Mouse (Mus musculus) MEL (cell line): ENCODE results near the gene Clec16a. TPM values are rescaled to one million over a fixed set of nuclear protein-coding genes. Genes with fewer than 3 reads are reported as not detected.

Experiments
- DNase-seq: peaks from one replicate; pipeline ENCODE4 v3.0.0; 2011; ENCODE audit warnings: low read depth, low spot score
- H3K27ac ChIP-seq: 2 replicates; pipeline ENCODE4 v1.5.1; 2012; ENCODE audit warnings: low read depth, mild to moderate bottlenecking, control low read depth, low read length, moderate library complexity; ENCODE audit not compliant: control insufficient read depth
- H3K27me3 ChIP-seq, 2 experiments: fragments of 150-350 bp in 1 of 2; sonication (generic) in 1 of 2; 2 replicates each; pipeline ENCODE4 v1.6.1; 2012; ENCODE audit warnings: low read length in 2 of 2, mild to moderate bottlenecking in 2 of 2, improper control_type of control experiment in 1 of 2, moderate library complexity in 1 of 2; ENCODE audit not compliant: insufficient read depth in 2 of 2, control insufficient read depth in 1 of 2
- H3K36me3 ChIP-seq, 2 experiments: 2 replicates each; pipeline ENCODE4 v1.6.1; 2012 to 2014; ENCODE audit warnings: low read length in 2 of 2, improper control_type of control experiment in 1 of 2, inconsistent platforms in 1 of 2, mild to moderate bottlenecking in 1 of 2; ENCODE audit not compliant: insufficient read depth in 2 of 2, control insufficient read depth in 1 of 2
- H3K4me1 ChIP-seq, 2 experiments: fragments of 150-350 bp in 1 of 2; sonication (generic) in 1 of 2; 2 replicates each; pipeline ENCODE4 v1.6.1; 2012; ENCODE audit warnings: low read length in 2 of 2, improper control_type of control experiment in 1 of 2, mild to moderate bottlenecking in 1 of 2; ENCODE audit not compliant: insufficient read depth in 2 of 2, control insufficient read depth in 1 of 2
- H3K4me3 ChIP-seq, 2 experiments: fragments of 150-350 bp in 1 of 2; sonication (generic) in 1 of 2; 2 replicates each; pipeline ENCODE4 v1.5.1; 2012; ENCODE audit warnings: low read depth in 2 of 2, low read length in 2 of 2, mild to moderate bottlenecking in 2 of 2, moderate library complexity in 2 of 2, control low read depth in 1 of 2, improper control_type of control experiment in 1 of 2; ENCODE audit not compliant: control insufficient read depth in 1 of 2, insufficient read depth in 1 of 2
- H3K79me2 ChIP-seq: 2 replicates; pipeline ENCODE4 v1.6.1; 2012; ENCODE audit warnings: mild to moderate bottlenecking, low read length, moderate library complexity; ENCODE audit not compliant: control insufficient read depth, poor library complexity, insufficient read depth
- H3K9ac ChIP-seq: 2 replicates; pipeline ENCODE4 v1.6.1; 2012; ENCODE audit warnings: low read depth, mild to moderate bottlenecking, control low read depth, low read length, moderate library complexity; ENCODE audit not compliant: control insufficient read depth, poor library complexity, severe bottlenecking
- H3K9me3 ChIP-seq: fragments of 150-350 bp; sonication (generic); replicated peaks from 2 replicates; pipeline ENCODE4 v1.6.1; 2012; ENCODE audit warnings: mild to moderate bottlenecking, low read length, improper control_type of control experiment, moderate library complexity; ENCODE audit not compliant: insufficient read depth
- CHD2 ChIP-seq: IDR thresholded peaks from 2 replicates; pipeline ENCODE4 v1.6.1; 2011; ENCODE audit warnings: low read length, improper control_type of control experiment
- CTCF ChIP-seq, 3 experiments: IDR thresholded peaks in 2 of 3; conservative IDR thresholded peaks in 1 of 3; 2 replicates each; pipeline ENCODE4 v1.5.1; 2011 to 2012; ENCODE audit warnings: low read length in 3 of 3, low read depth in 2 of 3, mild to moderate bottlenecking in 2 of 3, improper control_type of control experiment in 1 of 3, inconsistent platforms in 1 of 3, mixed read lengths in 1 of 3, moderate library complexity in 1 of 3; ENCODE audit not compliant: control insufficient read depth in 1 of 3, insufficient read depth in 1 of 3, poor library complexity in 1 of 3, severe bottlenecking in 1 of 3
- E2F4 ChIP-seq: IDR thresholded peaks from 2 replicates; pipeline ENCODE4 v1.6.1; 2011; ENCODE audit warnings: low read depth, low read length, improper control_type of control experiment, borderline replicate concordance
- EP300 ChIP-seq, 2 experiments: IDR thresholded peaks; 2 replicates each; pipeline ENCODE4 v1.6.1; 2011; ENCODE audit warnings: improper control_type of control experiment in 2 of 2, low read length in 2 of 2, low read depth in 1 of 2, mild to moderate bottlenecking in 1 of 2
- GATA1 ChIP-seq: IDR thresholded peaks from 2 replicates; pipeline ENCODE4 v1.6.1; 2011; ENCODE audit warnings: low read depth, low read length, improper control_type of control experiment
- JUND ChIP-seq: IDR thresholded peaks from 2 replicates; pipeline ENCODE4 v1.6.1; 2011; ENCODE audit warnings: low read depth, mild to moderate bottlenecking, improper control_type of control experiment, low read length
- KAT2A ChIP-seq: conservative IDR thresholded peaks from 2 replicates; pipeline ENCODE4 v1.6.1; 2012; ENCODE audit warnings: low read depth, low read length, improper control_type of control experiment, inconsistent platforms
- MAFK ChIP-seq: IDR thresholded peaks from 2 replicates; pipeline ENCODE4 v1.6.1; 2011; ENCODE audit warnings: low read depth, mild to moderate bottlenecking, low read length, improper control_type of control experiment, borderline replicate concordance
- MAX ChIP-seq: IDR thresholded peaks from 2 replicates; pipeline ENCODE4 v1.6.1; 2011; ENCODE audit warnings: low read length, improper control_type of control experiment
- MAZ ChIP-seq: IDR thresholded peaks from 2 replicates; pipeline ENCODE4 v1.6.1; 2012; ENCODE audit warnings: low read depth, mild to moderate bottlenecking, inconsistent platforms, low read length, improper control_type of control experiment
- MEF2A ChIP-seq: IDR thresholded peaks from 2 replicates; pipeline ENCODE4 v1.6.1; 2014; ENCODE audit warnings: low read depth, mild to moderate bottlenecking, inconsistent platforms, low read length, improper control_type of control experiment; ENCODE audit not compliant: poor library complexity, insufficient replicate concordance, severe bottlenecking; ENCODE audit errors: extremely low read depth
- MXI1 ChIP-seq: IDR thresholded peaks from 2 replicates; pipeline ENCODE4 v1.6.1; 2011; ENCODE audit warnings: mild to moderate bottlenecking, low read depth, low read length, improper control_type of control experiment
- MYB ChIP-seq: IDR thresholded peaks from 2 replicates; pipeline ENCODE4 v1.6.1; 2011; ENCODE audit warnings: mild to moderate bottlenecking, low read depth, low read length, improper control_type of control experiment
- MYC ChIP-seq: IDR thresholded peaks from 2 replicates; pipeline ENCODE4 v1.6.1; 2011; ENCODE audit warnings: low read depth, mild to moderate bottlenecking, low read length, improper control_type of control experiment, moderate library complexity
- NELFE ChIP-seq: IDR thresholded peaks from 2 replicates; pipeline ENCODE4 v1.6.1; 2011; ENCODE audit warnings: low read depth, low read length, improper control_type of control experiment
- NRF1 ChIP-seq: IDR thresholded peaks from 2 replicates; pipeline ENCODE4 v1.6.1; 2014; ENCODE audit warnings: low read depth, mild to moderate bottlenecking, inconsistent platforms, low read length, improper control_type of control experiment, moderate library complexity; ENCODE audit not compliant: poor library complexity, insufficient read depth, severe bottlenecking
- RCOR1 ChIP-seq: IDR thresholded peaks from 2 replicates; pipeline ENCODE4 v1.6.1; 2012; ENCODE audit warnings: low read depth, mild to moderate bottlenecking, inconsistent platforms, low read length, improper control_type of control experiment
- TAL1 ChIP-seq: IDR thresholded peaks from 2 replicates; pipeline ENCODE4 v1.6.1; 2012; ENCODE audit warnings: mild to moderate bottlenecking, inconsistent platforms, low read length, moderate library complexity, mixed read lengths
- TBP ChIP-seq: IDR thresholded peaks from 2 replicates; pipeline ENCODE4 v1.8.0; 2011; ENCODE audit warnings: low read depth, low read length, improper control_type of control experiment
- USF2 ChIP-seq, 2 experiments: IDR thresholded peaks; 2 replicates each; pipeline ENCODE4 v1.6.1; 2011 to 2012; ENCODE audit warnings: improper control_type of control experiment in 2 of 2, low read length in 2 of 2, borderline replicate concordance in 1 of 2, inconsistent platforms in 1 of 2, low read depth in 1 of 2, mild to moderate bottlenecking in 1 of 2; ENCODE audit not compliant: insufficient read depth in 1 of 2
- ZMIZ1 ChIP-seq: IDR thresholded peaks from 2 replicates; pipeline ENCODE4 v1.6.1; 2012; ENCODE audit warnings: low read depth, mild to moderate bottlenecking, inconsistent platforms, low read length, improper control_type of control experiment, moderate library complexity
- ZNF384 ChIP-seq: IDR thresholded peaks from 2 replicates; pipeline ENCODE4 v1.6.1; 2012; ENCODE audit warnings: low read depth, mild to moderate bottlenecking, inconsistent platforms, low read length, improper control_type of control experiment
- polyA plus RNA-seq, 2 experiments: library from polyadenylated mRNA; stranded (reverse) in 1 of 2; unstranded in 1 of 2; fragments of >175 nt in 1 of 2; fragments of >200 nt in 1 of 2; gene quantifications; 2 replicates each; pipeline versions ENCODE4 v1.2.1 to v1.2.4; 2012; ENCODE audit warnings: low replicate concordance in 2 of 2, low read depth in 1 of 2; ENCODE audit not compliant: insufficient read length in 2 of 2, insufficient read depth in 1 of 2, missing spikeins in 1 of 2
- total RNA-seq: library from RNA; depleted of rRNA; stranded (reverse); fragments of 300-350 nt; gene quantifications from 2 replicates; pipeline ENCODE4 v1.2.3, GENCODE M21; 2012

Gene Clec16a
- total and polyA plus RNA-seq, 3 experiments: 10.4 to 49.3 (median 22.1) TPM

DNA sequence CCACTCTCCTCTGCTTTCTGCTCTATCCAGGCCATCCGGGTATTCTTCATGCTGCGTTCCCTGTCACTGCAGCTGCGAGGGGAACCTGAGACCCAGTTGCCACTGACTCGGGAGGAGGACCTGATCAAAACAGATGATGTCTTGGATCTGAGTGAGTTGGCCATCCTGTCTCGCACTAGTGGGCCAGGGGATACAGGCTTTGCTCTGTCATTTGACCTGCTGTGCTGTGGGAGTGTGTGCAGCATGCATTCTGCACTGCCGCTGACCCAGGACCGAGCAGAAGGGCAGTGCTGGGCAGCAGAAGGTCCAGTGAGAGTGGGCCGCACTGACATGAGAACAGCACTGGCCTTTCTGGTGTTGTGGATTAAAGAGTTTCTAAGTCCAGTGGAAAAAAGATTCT is 99.6 kb downstream of the Clec16a start:
- H3K9ac ChIP-seq: no peak overlapping the region
- no peak for DNase-seq
- no peak overlapping the region for H3K4me3 ChIP-seq
- peaks cover 0 to 7% of the 10 kb centered on the region in 2 experiments; a peak in 3 of 4 replicates for H3K36me3 ChIP-seq
- H3K9me3 ChIP-seq: no peaks in the 10 kb centered on the region
- no peak overlapping the region for H3K27ac ChIP-seq
- H3K79me2 ChIP-seq: no peaks in the 10 kb centered on the region
- TF ChIP-seq MAX: no peak
- no peak for TF ChIP-seq CTCF (IDR thresholded peaks at IDR 0.05 in 2 of 3, conservative IDR thresholded peaks at IDR 0.05 in 1 of 3; ENCODE audit: control insufficient read depth in 1 of 3, insufficient read depth in 1 of 3, low read depth in 2 of 3, low read length in 3 of 3, poor library complexity in 1 of 3, severe bottlenecking in 1 of 3)
- no peak for TF ChIP-seq TAL1
- TF ChIP-seq MAFK: no peak
- TF ChIP-seq JUND: no peak
- TF ChIP-seq NELFE: no peak
- TF ChIP-seq MYB: no peak
- no peak for TF ChIP-seq MAZ
- TF ChIP-seq ZMIZ1: no peak
- no peak for TF ChIP-seq ZNF384
- no peak for TF ChIP-seq EP300 (IDR thresholded peaks at IDR 0.05; ENCODE audit: low read depth in 1 of 2, low read length in 2 of 2)
- TF ChIP-seq CHD2: no peak
- TF ChIP-seq TBP: no peak
- TF ChIP-seq USF2 (IDR thresholded peaks at IDR 0.05; ENCODE audit: borderline replicate concordance in 1 of 2, insufficient read depth in 1 of 2, low read depth in 1 of 2, low read length in 2 of 2): no peak
- no peak for TF ChIP-seq RCOR1
- TF ChIP-seq E2F4: no peak
- peaks cover 2 to 9% of the 10 kb centered on the region in 2 experiments for H3K4me1 ChIP-seq
- no peaks in the 10 kb centered on the region for H3K27me3 ChIP-seq

DNA sequence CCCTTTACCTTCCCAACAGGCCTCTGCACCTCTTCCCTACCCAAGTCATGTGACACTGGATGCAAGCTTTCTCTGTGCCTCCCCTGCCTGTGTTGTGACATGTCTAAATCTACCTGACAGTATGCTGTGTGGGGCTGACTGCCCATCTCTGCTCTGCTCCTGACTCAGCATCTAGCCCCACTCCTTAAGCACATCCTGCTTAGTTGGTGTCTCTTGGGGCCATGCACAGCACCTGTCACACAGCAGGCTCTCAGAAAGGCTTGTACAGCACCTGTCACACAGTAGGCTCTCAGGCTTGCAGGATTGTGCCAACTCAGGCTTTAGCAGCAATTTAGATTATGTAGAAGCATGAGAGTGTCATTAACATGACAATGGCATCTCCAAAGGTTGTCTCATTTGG is 106.7 kb downstream of the Clec16a start:
- TF ChIP-seq MEF2A: no peak
- TF ChIP-seq TAL1: no peak
- TF ChIP-seq ZNF384: no peak
- TF ChIP-seq NRF1: no peak
- TF ChIP-seq MYC: no peak
- TF ChIP-seq KAT2A: no peak
- no peak for TF ChIP-seq GATA1
- no peak for TF ChIP-seq MXI1
- TF ChIP-seq, all 39 proteins: peak for 0
- Histone ChIP-seq H3K36me3 (no peaks in the 10 kb centered on the region; a peak in 1 of 4 replicates), H3K4me1 (no peaks in the 10 kb centered on the region), H3K4me3 (no peak overlapping the region), H3K9me3 (no peaks in the 10 kb centered on the region), H3K27me3 (no peaks in the 10 kb centered on the region), H3K79me2 (no peaks in the 10 kb centered on the region), H3K9ac (no peak overlapping the region), H3K27ac (no peak overlapping the region)
- DNase-seq: no peak
